Mouse (Mus musculus) ovary, postnatal 14 days (tissue): ENCODE measurements around the gene Rnf157.
A peak's percentile ranks its signal among the peaks of the same experiment; 100 is the strongest.
"Not testable (repeated sequence)": the region's sequence is repeated elsewhere in the genome, so short reads cannot be mapped to it uniquely, and the experiment has no call there.

Experiments
- DNase-seq: peaks from one replicate; pipeline ENCODE4 v3.0.0; 2022; ENCODE audit warnings: low spot score

The Rnf157 gene

GRCm38 (mm10) chr11:116379530-116379929 is 33.3 kb downstream of the Rnf157 start:
- DNase-seq: no peak

- no peak for DNase-seq
Measured at GRCm38 (mm10) chr11:116376945-116377661, 35.7 kb downstream of the Rnf157 start.

- DNase-seq: no peak
Measured at GRCm38 (mm10) chr11:116371894-116372450, 40.9 kb downstream of the Rnf157 start.

GRCm38 (mm10) chr11:116369633-116370032 is 43.2 kb downstream of the Rnf157 start:
- no peak for DNase-seq

DNA sequence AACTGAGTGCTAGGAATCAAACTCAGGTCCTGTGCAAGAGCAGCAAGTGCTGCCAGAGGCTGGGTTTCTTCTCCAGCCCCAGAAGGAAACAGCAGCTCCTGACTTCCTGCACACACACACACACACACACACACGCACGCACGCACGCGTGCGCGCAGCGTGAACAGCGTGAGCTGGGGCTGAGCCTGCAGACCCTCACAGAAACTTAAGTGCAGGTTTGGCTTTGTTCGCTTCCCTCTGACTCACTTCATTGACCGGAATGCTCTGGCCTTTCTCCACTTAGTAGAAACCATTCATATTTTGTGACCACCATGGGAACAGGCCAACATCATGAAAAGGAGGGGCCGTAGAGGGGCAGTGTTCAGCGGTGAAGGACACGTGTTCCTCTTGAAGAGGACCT is 43.8 kb downstream of the Rnf157 start:
- no peak for DNase-seq

GRCm38 (mm10) chr11:116368116-116368515 is 44.7 kb downstream of the Rnf157 start:
- peak; percentile 82 for DNase-seq

DNA sequence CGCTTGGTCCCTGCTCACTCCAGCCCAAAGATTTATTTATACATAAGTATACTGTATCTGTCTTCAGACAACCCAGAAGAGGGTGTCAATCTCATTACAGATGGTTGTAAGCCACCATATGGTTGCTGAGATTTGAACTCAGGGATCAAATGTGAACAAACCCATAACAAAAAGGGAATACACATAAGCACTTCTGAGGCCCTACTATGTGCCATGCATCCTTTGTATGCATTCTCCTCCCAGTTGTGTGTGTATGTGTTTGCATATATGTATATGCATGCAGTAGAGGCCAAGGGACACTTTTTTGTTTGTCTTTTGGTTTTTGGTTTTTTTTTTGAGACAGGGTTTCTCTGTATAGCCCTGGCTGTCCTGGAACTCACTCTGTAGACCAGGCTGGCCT is 46.2 kb downstream of the Rnf157 start:
- no peak for DNase-seq

DNA sequence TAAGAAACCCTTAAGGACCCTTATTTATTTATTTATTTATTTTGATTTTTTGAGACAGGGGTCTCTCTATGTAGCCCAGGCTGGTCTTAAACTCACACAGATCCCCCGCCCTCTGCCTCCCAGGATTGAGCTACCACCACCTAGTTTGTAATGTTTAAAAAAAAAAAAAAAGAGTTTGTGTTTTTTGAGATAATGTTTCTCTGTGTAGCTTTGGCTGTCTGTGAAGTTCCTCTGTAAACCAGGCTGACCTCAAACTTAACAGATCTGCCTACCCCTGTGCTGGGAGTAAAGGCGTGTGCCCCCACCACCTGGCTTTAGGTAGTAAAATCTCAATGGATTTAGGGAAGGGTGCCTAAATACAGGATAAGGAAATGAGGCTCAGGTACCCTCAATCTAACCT is 46.7 kb downstream of the Rnf157 start:
- DNase-seq: no peak

DNA sequence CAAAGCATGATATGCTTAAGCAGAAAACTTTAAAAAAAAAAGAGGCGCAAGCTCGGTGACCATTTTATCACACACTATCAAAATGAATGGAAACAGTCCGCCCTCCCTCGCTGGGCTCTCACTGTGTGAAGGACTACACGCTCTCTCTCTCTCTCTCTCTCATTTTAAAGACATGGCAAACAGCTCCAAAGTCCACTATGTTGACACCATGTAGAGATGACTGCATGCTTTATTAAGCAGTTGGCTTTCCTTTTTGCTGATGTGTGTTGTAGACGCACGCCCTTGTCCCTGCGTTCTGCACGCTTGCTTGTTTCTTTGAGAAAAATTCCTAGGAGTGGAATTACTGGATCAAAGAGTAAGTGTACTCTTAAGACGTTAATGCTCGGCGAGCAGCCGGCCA is 47.4 kb downstream of the Rnf157 start:
- DNase-seq: no peak

DNA sequence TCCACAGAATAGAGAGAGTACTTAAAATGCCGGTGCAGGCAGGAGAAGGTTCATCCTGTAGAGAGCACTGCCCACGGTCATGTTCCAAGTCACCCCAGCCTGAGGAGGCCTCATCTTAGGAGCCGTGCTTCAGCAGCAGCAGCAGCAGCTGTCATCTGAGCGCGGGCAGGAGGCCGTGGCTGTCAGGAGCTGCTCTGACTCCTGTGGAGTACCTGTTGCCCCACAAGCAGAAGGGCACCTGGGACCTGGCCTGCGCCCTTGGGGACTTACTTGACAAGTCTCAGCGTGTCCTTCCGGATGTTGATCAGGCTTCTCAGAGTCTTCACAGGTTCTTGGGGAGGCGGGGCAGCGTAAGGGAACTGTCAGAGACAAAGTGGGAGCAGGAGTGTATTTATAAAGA is 50.8 kb downstream of the Rnf157 start:
- no peak for DNase-seq

GRCm38 (mm10) chr11:116360915-116361314 is 51.9 kb downstream of the Rnf157 start:
- not testable (repeated sequence) for DNase-seq

DNA sequence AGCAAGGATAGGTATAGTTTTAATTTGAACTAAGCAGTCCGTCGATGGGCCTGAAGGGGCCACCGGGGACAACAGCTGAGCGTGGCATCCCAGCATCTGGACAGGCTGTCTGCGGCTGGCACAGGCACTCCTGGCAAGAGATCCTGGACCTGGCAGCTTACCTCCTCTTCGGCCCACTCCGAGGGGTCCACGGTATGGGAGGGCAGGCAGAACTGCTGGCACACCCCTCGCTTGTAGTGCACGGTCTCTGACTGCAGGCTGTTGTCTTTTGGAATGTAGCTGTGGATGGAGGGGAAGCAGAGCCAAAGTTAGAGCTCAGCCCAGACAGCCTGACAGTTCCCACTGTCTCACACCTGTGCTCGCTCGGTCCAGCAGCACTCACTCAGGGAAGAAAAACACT is 53.2 kb downstream of the Rnf157 start:
- no peak for DNase-seq

GRCm38 (mm10) chr11:116358926-116359637 is 53.8 kb downstream of the Rnf157 start:
- DNase-seq: no peak

- no peak for DNase-seq
Measured at GRCm38 (mm10) chr11:116354521-116354920, 58.3 kb downstream of the Rnf157 start.

DNA sequence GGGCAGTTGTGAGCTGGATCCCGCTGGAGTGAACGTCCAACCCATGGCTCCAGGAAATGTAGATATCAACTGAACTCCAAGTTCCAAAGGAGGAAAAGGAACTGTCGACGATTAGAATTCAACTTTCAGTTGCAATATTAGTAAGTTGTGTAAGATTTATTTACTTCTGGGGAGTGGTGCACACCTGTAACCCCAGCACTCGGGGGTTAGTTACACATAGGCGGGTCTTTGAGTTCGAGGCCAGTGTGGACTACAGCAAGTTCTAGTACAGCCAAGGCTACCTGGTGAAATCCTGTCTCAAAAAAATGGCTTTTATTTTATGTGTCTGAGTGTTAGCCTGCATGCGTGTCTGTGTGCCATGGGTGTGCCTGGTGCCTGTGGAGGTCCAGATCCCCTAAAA is 59.3 kb downstream of the Rnf157 start:
- no peak for DNase-seq

DNA sequence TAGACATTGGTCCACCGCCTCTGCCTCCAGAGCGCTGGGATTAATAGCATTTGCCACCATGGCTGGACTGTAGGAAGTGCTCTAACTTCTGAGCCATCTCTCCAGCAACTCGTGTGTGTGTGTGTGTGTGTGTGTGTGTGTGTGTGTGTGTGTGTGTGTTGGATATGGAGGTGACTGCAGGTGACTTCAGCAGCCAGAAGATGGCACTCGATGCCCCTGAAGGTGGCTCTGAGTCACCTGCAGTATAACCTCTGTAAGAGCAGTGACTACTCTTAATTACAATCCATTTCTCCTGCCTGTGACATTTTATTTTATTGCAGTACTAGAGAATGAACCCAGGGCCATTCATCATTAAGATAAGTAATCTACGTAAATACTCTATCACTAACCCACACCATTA is 61.5 kb downstream of the Rnf157 start:
- DNase-seq: no peak

GRCm38 (mm10) chr11:116347955-116348354 is 64.9 kb downstream of the Rnf157 start:
- DNase-seq: no peak

DNA sequence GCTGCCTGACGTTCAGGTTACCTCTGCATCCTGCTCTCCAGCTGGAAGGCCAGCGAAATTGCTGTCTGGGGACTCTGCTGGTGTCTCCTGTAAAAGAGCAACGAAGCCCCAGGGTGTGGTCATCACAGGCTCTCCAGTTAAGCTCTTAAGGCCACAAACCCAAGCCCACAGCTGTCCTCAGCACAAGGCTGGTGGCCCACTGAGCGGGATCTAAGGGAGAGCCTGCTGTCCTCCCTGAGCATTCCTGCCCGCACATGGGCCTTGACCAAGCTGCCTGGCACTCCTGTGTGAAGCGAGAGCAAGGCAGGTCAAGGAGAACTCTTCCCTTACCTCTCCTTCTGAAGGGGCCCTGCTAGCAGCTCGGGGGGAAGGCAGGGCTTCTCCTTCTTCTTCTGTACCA is 65.8 kb downstream of the Rnf157 start:
- DNase-seq: no peak

DNA sequence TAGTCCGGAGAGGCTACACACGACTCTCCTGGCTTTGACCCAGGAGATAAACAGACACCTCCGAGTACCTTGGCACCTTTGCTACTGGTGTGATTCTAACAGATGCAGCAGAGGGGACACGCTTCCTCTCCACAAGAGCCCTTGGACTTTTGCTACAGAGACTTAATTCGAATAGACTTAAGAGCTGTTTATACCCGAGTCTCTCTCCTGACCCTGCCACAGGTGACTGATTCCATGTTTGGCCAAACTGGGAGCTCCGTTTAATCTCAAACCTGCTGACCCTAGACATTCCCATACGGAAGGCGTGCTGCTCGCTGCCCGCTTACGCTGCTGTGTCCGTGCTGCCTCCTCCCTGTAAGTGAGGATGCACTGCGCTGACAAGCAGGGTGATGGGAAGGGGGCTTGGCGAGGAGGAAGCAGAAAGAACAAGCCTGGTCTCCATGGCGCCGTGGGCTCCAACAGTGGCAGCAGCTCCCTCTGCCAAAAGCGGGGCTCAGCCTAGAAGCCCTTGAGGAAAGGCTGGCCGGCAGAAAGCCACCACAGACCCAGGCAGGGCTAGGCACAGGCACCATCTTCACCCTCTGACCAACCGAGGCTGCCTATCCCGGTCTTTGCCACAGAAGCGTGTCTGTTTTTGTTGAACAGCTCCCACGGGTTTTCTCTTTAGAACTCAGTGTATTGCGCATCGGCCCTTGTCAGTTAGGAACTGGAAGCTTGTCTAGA is 70.6 kb downstream of the Rnf157 start:
- DNase-seq: no peak

- no peak for DNase-seq
Measured at GRCm38 (mm10) chr11:116337531-116337930, 75.3 kb downstream of the Rnf157 start.

GRCm38 (mm10) chr11:116337000-116337399 is 75.8 kb downstream of the Rnf157 start:
- no peak for DNase-seq

- no peak for DNase-seq
Measured at GRCm38 (mm10) chr11:116336393-116336792, 76.4 kb downstream of the Rnf157 start.
